Mouse (Mus musculus): ENCODE measurements at regions not wholly inside any gene's neighbourhood (a gene's known extent, or its start where the extent isn't known, plus 50 kb on each side); places are given as distances from the start of the nearest gene placed in this dataset.

DNA sequence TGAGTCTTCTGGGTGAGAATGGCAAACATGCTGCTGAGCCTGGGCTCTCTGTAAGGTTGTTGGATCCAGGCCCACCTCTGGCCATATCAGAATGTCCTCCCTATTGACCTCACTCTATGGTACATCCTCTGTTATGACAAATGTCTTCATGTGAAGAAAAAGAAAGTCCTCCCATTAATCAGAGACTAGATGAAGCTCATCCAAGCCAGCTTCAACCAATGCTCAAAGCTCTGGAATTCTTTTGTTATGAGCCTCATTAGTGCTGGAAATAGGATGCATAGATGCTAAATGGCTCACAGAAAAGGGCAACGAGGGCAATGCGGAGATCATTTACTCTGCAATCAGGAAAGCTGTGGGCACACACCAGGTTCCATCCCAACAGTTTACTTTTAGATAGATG, 135.8 kb downstream of the Gm12728 start:
- TF ChIP-seq POLR2A (IDR thresholded peaks at IDR 0.05; ENCODE audit: borderline replicate concordance, extremely low read depth, insufficient read depth, insufficient read length, poor library complexity, severe bottlenecking) (no peak), CTCF (IDR thresholded peaks at IDR 0.05; ENCODE audit: borderline replicate concordance, extremely low read depth, insufficient read depth, insufficient read length) (no peak)
